Mouse (Mus musculus) neutrophil, adult 5-6 weeks (primary cell): Measurements from ENCODE around the gene Galk1. TPM values are rescaled to one million over a fixed set of nuclear protein-coding genes. Genes with fewer than 3 reads are reported as not detected.

Experiments used
- total RNA-seq: library from RNA; stranded (forward); fragments of 200-1000 nt; gene quantifications from 2 replicates; pipeline ENCODE4 v1.2.3, GENCODE M21; 2017

The Galk1 gene
- total RNA-seq, 1 experiment from 2014 or later = 3.6 TPM

Other genes with a start within 250 kb of the Galk1 start
- 17.1 and 19.8 TPM in 2 replicates for gene Tmem94, start 247.3 kb downstream of the Galk1 start, total RNA-seq
- gene Caskin2, start 199.1 kb downstream of the Galk1 start, total RNA-seq = 2.3 and 4.5 TPM in 2 replicates
- 8.8 and 15.2 TPM in 2 replicates for gene Tsen54, start 198.0 kb downstream of the Galk1 start, total RNA-seq
- 12.8 and 14.1 TPM in 2 replicates for gene Llgl2, start 188.7 kb downstream of the Galk1 start, total RNA-seq
- gene Myo15b, start 154.3 kb downstream of the Galk1 start, total RNA-seq = under 0.01 TPM in 1 of 2 replicates, not detected in the other
- 1.2 and 2.6 TPM in 2 replicates for gene Smim5, start 112.8 kb downstream of the Galk1 start, total RNA-seq
- gene Smim6, start 100.7 kb downstream of the Galk1 start, total RNA-seq = not detected in 2 replicates
- 125 and 148 TPM in 2 replicates for gene Sap30bp, start 79.4 kb downstream of the Galk1 start, total RNA-seq
- gene Recql5, start 79.2 kb downstream of the Galk1 start, total RNA-seq = 44.4 and 54.2 TPM in 2 replicates
- gene Itgb4, start 38.0 kb downstream of the Galk1 start, total RNA-seq = 0.23 and 0.25 TPM in 2 replicates
- gene H3f3b, start 15.2 kb upstream of the Galk1 start, total RNA-seq = 1,276 and 1,299 TPM in 2 replicates
- gene Unk, start 17.6 kb upstream of the Galk1 start, total RNA-seq = 22.5 and 24.2 TPM in 2 replicates
- gene Unc13d, start 65.2 kb upstream of the Galk1 start, total RNA-seq = 47.0 and 49.2 TPM in 2 replicates
- gene Wbp2, start 74.3 kb upstream of the Galk1 start, total RNA-seq = 93.6 and 100 TPM in 2 replicates
- gene Trim47, start 114.5 kb upstream of the Galk1 start, total RNA-seq = 0.23 and 1.5 TPM in 2 replicates
- 19.0 and 21.2 TPM in 2 replicates for gene Trim65, start 118.4 kb upstream of the Galk1 start, total RNA-seq
- gene Mrpl38, start 126.1 kb upstream of the Galk1 start, total RNA-seq = 17.7 and 17.8 TPM in 2 replicates
- 16.9 and 31.4 TPM in 2 replicates for gene Fbf1, start 155.4 kb upstream of the Galk1 start, total RNA-seq
- gene Ten1, start 186.1 kb upstream of the Galk1 start, total RNA-seq = 14.2 and 21.4 TPM in 2 replicates
- 27.4 and 31.7 TPM in 2 replicates for gene Acox1, start 186.3 kb upstream of the Galk1 start, total RNA-seq
- 0.12 TPM in 2 replicates for gene Evpl, start 225.4 kb upstream of the Galk1 start, total RNA-seq